Mouse (Mus musculus) embryo, embryonic 10.5 days (tissue): ENCODE results near the gene Pak1ip1.
A peak's percentile ranks its signal among the peaks of the same experiment; 100 is the strongest.

Source experiments
- DNase-seq: peaks from one replicate; pipeline ENCODE4 v3.0.0-alpha.2; 2015; ENCODE audit warnings: low spot score

Pak1ip1 gene

DNA sequence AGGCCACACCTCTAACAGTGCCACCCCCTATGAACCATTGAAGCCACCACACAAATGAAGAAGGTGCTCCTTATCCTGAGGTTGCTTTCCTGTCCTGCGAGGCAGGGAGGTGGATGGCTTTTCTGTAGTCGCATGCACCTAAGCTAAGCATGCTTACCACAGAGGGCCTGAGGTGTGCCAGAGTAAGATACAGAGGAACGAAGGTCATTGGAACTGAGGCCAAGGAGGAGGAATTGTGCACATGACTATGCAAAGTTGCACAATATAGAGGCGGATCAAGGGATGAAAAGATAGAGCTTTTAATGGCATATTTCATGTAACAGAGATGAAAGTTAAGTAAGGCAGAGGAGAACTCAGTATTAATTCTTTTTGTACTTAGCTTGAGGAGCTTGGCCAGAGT lies 5.4 kb downstream of the Pak1ip1 start:
- DNase-seq, result no peak

DNA sequence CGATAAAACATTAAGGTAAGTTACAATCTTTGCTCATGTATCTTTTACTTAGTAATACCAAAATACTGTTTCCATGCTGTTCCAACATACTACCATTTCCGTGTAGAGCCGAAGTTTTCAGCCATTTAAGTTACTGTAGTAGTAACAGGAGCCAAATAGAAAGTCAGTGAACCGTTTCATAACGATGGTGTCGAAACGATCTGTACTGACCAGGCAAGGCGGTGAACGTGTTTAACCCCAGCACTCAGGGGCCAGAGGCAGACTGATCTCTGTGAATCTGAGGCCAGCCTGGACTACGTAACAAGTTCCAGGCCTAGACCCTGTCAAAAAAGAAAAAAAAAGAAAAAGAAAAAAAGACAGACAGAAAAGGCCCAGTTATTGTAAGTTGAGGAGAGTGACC lies 7.4 kb downstream of the Pak1ip1 start:
- no peak for DNase-seq

DNA sequence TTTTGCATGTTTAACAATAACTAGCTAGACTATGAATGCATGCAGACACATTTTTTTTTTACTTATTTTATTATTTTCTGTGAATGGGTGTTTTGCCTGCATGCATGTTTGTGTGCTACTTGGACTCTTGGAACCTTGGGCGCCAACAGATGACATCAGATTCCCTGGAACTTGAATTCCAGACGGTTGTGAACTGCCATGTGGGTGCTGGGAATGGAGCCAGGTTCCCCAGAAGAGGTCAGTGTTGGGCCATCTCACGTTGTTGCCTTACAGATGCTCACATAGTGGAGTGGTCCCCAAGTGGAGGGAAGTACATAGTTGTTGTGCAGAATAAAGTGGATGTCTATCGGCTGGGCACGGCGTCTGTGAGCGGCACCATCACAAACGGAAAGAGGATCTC lies 8.1 kb downstream of the Pak1ip1 start:
- no peak for DNase-seq

DNA sequence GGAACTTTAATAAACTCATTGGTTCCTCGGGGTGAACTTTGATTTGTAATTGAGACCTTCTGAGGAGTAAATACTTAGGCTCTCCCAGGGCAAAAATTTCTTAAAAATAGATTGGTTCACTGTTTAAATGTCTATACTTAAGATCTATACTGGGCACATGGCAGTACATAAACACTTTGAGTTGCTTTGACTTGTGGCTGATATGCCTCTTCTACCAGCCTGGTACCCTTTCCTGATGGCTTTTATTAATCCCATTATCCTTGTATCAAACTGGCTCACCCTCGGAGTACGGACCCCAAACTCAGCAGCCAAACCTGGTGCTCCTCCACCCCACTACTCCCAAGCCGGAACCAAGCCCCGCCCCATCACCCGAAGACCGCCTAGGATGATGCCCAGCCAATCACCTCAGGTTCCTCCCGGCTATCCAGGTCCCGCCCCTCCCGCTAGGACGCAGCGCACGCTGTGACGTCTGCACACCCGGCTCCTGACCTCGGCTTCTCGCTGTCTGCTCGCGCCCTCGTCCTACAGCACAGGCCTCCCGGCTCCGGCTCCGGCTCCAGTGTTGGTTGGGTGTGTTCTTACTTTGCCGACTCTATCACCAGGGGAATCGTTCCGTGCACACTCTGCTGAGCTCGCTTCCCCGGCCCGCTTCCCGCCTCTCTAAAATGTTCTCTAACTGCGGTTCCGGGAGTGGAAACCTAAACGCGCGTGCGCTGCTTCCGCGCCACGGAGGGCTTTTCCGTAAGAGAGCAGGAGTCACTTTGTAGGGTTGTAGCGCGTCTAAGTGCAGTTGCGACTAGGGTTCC lies 15.2 kb downstream of the Pak1ip1 start, which contains the start of gene Tmem14c:
TSS of gene Tmem14c (plus strand) at position 464 of the 806 bp plus-strand sequence.
- peak; percentile 95 for DNase-seq

DNA sequence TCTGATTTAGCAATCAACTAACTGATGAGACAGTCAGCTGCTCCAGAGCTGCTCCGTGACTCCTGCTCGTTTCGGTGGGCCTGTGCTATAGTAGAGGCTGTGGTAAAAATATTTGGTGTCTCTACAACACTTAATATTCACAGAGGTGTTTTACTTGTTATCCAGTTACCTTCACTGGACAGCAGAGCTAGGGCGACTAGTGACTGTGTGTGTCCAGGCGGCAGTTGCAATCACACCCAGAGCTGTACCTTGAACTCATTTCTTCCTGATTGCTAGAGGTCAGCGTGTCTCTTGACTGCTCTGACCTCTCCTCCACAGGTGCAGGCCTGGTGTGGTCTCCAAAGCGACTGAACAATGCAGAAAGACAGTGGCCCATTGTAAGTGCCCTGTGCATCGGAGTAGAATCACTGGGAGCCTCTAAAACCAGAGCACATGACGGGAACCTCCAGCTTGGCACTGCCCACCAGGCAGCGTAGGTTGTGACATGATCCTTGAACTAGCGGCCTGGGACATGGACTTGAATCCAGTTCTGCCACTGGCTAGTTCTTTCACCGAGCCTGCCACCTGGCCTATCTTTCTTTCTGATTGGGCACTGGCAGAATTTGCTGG lies 16.1 kb downstream of the Pak1ip1 start:
- DNase-seq, result peak; percentile 22

DNA sequence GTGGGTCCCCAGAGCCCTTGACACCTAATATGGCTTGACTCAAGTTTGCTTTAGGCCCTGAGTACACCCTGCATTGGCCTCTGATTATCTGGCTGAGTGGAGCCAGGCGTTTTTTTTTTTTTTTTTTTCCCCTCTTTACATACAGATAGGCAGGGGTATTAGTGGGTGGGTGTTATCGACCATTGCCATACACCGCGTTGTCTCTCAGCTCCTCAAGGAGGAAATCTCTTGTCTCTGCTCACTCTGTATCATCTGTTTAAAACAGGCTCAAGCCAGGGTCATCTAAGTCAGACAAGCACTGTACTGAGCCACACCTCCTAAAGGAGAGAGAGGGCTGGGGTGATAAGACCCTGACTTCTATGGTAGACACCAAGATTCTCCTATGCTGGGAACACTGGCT lies 17.0 kb downstream of the Pak1ip1 start:
- no peak for DNase-seq

DNA sequence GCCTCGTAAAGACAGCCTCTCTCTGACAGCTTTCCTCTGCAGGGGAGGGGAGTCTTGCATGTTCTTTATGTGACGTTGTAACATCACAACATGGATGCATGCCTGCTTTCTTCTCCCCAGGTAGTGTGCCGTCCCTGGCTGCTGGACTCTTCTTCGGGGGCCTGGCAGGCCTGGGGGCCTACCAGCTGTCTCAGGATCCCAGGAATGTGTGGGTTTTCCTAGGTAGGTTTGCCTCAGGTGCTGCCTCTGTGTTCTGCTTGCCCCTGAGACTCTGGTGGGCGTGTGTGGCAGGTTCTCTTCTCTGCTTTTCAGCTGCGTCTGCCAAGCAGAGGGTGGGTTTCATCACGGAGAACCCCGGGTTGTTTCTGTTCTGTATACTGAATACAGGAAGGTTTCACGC lies 17.4 kb downstream of the Pak1ip1 start:
- DNase-seq, result no peak

DNA sequence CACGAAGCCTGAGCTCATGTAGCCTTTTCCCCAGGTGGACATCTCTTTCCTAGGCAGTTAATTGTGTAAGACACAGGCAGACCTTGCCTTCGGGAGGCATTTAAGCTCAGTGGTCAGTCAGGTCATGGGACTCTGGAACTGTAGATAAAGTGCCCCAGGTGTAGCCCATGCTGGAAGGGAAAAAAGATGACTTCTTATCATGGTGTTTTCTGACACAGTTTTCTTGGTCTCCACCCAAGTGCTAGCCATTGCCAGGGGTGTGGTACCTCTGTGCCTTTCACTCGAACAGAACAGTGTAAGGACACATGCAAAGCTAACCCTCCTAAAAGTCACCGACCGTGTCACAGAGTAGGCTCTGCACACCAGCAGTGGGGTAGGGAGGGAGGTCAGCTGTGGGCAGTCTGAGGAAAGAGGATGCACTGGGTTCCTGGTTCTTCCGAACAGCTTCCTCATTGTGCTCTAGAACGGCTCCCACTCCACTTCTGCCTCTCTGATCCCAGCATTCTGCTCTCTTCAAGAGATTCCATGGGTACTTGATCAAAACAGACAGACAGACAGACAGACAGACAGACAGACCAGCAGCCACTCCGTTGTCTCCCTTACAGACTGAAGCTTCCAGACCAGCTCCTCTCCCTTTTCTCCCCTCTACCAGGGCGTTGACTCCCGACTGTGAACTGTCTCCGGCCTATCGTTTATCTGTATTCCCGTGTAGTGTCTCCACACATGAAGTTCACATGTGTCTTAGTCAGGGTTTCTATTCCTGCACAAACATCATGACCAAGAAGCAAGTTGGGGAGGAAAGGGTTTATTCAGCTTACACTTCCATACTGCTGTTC lies 18.2 kb downstream of the Pak1ip1 start:
- DNase-seq, result no peak

DNA sequence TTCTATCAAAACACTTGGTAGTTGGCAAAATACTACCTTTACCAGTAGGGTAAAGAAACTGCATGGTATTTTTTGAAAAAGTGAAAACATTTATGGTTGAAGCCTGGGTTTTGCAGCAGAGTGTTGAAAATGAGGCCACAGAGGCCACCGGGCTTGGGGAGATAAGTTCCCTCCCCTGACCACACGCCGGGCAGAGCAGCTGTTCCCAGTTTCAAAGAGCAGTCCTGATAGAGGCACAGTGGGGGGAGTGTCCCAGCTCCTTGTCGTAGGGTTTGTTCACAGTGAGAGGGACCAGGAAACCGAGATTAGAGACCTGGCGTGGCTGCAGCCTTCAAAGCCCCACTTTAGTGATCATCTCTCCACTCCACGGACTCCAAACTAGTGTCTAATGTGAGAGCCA lies 19.7 kb downstream of the Pak1ip1 start:
- no peak for DNase-seq

DNA sequence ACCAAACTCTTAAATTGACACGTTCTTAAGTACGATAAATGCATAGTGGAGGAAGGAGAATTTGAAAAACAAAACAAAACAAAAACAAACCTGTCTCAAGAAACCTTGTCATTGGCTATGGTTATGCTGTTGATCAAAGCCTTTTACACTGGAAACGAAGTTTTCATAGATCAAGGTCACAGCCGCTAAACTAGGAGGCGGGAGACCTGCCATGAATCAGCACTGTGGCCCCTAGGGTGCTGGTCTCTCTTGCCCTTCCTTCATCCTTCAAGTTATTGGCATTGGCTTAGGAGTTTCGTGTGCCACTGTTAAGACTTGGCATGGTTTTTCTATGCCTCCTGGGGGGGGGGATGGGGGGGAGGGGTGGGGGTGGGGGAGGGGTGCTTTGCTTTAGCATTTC lies 20.8 kb downstream of the Pak1ip1 start:
- no peak for DNase-seq

DNA sequence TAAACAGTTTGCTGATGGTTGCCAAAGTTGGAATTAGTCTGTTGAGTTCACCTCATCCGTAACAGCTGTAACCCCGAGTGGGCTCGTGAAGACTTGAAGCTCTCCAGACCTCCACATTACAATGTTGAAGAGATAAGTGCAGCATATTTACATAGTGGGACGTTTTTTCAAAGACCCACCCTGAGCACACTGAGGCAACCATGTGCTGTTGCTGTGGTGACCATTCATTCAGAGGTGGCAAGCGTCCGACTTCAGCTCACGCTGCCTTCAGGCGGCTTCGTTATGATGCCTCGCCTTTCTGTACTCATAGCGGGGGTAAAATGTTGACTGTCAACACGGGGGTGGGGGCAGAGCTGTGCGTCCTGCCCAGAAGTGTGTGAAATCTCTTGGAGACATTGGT lies 21.3 kb downstream of the Pak1ip1 start:
- DNase-seq, result no peak

DNA sequence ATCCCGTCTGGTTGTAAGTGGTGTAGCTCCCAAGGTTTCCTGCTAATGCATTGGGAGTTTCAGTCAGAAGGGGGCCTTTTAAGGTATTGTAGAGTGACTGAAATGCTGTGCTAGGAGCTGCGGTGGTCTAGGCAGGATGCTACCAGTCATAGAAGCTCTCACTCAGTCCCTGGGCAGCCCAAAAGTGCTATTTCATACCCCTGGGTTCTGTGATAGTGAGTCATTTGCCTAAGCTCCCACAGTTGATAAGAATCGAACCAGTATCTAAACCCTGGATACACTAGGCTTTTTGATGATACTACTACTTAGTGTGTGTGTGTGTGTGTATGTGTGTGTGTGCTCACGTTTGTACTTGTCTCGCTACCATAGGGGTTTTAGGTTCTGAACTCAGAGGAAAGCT lies 29.3 kb downstream of the Pak1ip1 start:
- DNase-seq, result no peak

DNA sequence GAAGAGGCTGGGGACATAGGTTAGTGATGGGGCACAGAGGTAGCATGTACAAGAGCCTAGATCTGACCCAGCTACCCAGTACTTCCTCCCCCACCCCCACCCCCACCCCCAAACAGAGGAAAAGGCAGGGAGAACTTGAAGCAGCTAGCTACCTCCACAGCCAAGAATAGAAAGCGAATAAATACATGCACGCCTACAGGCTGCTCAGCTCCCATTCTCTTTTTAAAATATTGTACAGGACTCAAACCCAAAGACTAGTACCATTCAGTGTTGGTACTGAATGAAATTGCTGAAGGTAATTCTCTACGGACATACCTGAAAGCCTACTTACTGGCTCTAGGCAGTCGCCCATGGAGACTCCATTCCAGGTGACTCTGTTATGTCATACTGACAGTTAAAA lies 41.7 kb downstream of the Pak1ip1 start:
- no peak for DNase-seq

DNA sequence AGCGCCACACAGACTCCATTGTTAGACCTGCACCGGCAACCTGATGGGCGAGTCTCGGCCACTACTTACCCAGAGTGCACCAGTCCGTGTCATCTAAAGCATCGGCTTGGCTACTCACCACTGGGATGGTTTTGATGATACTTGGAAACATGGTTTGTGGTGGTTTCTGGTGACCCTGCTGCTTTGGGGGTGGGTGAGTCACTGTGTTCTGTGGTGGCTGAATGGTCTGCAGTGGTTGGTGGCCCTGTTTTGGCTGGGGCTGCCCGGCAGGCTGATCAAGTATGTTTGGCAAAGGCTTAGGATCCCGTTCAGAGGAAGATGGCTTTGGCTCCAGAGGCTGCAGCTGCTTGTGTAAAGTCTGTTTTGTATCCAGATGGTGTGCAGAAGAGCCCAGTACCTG lies 45.1 kb downstream of the Pak1ip1 start:
- no peak for DNase-seq

DNA sequence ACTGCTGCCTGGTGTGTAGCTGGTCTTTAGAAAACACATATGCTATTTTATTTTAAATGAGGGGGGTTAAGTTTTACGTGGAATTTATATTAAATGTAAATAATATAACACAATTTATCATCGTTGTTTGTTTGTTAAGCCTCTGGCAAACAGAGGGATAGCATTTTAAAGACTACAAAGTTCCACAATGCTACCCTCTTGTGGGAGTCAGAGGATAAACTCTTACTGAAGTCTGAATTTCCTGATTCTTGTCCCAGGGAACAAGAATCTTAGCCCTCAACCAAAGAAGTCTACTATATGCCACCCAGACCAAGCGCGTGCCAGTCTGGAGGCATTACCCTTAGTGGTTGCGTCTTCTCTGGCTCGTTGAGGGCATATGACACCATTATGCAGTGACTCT lies 46.5 kb downstream of the Pak1ip1 start:
- DNase-seq, result no peak

DNA sequence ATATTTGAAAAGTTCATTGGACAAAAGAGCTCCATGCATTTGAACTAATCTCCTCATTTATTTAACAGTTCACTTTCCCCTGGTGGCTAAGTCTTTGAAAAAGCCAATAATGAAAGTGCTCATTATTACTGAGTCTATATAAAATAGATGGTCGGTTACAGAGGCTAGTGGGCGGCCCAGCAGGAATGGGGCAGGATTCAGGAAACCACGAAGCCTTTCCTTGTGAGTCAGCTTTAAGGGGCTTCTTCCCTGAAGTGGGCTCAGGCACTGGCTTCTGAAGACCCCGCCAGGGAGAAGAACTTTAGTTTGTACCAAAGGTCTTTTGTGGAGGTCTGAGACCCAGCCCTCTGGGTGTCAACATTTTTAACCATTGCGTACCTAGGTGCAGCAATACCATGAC lies 51.1 kb downstream of the Pak1ip1 start:
- peak; percentile 10 for DNase-seq
